Mouse (Mus musculus) layer of hippocampus, postnatal 14 days (tissue): Measurements from ENCODE around the gene Kcnk15. TPM values are rescaled to one million over a fixed set of nuclear protein-coding genes. Genes with fewer than 3 reads are reported as not detected.
A peak's percentile ranks its signal among the peaks of the same experiment; 100 is the strongest.

Experiments used
- DNase-seq, 2 experiments: peaks; one replicate each; pipeline ENCODE4 v3.0.0; 2021 to 2022; ENCODE audit warnings: low spot score in 2 of 2, mixed read lengths in 1 of 2
- long read RNA-seq, 2 experiments: library from polyadenylated mRNA; stranded (forward); transcript quantifications; one replicate each; pipeline ENCODE4 v2.0.0; 2021
- total RNA-seq, 2 experiments: library from RNA; stranded (reverse); gene quantifications; 2 replicates each; pipeline ENCODE4 v1.2.3; 2021

Kcnk15 gene
- total RNA-seq, result under 1 TPM in 1 of 2 experiments, not detected in 1; 0.23 TPM
- long read RNA-seq, experiment 1, partial matches to known transcripts, result 0 of 1 reads
- long read RNA-seq, experiment 1, other reads (novel, unspliced or antisense), result 0 of 1 reads
- long read RNA-seq, experiment 2, result 0 reads

DNA sequence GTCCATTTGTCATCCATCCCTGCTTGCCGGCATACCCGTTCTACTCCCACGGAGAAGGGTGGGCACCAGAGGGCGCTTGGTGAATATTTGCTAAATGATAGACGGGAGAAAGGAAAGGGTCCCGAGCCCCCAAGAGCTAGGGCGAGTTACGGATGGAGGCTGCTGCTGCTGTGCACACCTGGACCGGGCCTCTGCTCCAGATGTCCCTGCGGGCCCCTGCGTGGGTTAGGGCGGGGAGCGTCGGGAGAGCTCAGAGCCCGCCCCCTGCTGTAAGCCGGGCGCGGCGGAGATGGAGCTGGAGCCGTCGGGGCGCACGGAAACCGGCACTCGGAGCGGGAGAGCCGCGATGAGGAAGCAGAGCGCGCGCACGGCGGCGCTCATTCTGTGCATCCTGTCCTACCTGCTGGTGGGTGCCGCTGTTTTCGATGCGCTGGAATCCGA, at the start of gene Kcnk15:
Gene Kcnk15 (plus strand): TSS at position 191 of the 441 bp plus-strand sequence.
- no peak for DNase-seq

DNA sequence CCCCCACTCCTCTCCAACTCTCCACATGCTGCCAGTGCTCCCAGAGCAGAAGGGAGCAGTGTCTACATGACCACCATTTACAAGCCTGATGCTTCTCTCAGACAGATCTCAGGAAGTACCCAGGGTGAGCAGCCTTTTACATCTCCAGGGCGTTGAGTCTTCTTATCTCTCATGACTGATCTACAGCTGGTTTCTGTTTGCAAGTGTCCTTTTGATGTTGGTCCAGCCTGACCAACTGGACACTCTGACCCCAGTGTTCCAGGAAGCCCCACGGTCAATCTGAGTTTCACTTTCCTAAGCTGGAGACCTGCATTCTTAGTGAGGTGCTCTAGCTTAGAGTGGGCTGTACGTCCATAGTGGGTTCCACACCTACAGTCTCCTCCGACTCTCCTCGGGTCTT, 49.6 kb upstream of the Kcnk15 start:
- no peak for DNase-seq

DNA sequence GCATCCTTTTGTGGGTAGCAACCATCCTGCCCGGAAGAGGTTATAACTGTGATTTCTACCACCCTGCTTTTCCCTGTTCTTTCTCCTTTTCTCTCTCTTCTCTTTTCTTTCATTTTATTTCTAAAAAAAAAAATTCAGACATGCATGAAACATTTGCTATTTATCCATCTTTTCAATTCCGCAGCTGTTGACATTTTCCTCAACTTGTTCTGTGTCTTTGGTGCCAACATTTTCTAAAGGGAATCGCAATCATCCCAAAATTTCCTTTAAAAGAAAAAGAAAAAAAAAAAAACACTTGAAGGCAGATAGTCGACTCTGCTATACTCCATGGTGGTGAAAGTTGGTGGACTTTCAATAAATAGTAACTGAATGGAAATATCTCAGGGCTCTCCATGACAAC, 44.3 kb upstream of the Kcnk15 start:
- DNase-seq, result peak in 1 of 2 experiments; percentile 54

DNA sequence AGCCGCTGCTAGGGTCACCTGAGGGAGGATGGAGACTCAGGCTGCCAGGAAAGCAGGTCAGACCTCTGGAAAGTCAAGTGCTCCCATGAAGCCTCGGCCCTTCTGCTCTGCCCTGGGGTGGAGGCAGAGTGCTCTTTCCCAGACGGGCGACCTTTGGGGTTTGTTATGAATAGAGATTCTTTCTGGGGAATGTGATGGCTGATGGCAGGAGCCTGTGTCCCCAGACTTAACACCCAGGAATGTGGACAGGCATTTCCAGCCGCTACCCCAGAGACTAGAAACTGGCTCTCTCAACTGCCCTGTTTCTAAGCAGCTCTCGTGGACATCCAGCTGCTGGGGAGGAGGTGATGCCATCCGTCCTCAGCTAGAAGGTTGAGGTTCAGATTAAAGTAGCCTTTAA, 43.7 kb upstream of the Kcnk15 start:
- no peak for DNase-seq

DNA sequence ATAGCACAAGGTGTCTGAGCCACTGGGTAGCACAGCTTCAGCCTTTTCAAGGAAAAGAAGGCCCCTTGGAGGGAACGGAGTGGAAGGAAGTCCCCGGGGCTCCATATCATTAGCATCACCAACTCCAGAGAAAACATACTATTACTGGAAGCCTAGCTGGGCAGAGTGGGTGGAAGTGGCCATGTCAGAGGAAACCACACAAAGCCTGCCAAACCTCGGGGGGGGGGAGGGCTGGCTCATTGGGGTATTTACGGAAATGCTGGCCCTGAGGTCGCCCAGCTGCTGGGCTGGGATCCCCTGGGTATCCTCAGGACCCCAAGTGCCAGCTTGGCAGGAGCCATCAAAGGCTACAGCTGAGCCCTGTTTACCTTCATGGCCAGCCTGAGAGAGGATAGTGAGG, 40.4 kb upstream of the Kcnk15 start:
- DNase-seq, result no peak

DNA sequence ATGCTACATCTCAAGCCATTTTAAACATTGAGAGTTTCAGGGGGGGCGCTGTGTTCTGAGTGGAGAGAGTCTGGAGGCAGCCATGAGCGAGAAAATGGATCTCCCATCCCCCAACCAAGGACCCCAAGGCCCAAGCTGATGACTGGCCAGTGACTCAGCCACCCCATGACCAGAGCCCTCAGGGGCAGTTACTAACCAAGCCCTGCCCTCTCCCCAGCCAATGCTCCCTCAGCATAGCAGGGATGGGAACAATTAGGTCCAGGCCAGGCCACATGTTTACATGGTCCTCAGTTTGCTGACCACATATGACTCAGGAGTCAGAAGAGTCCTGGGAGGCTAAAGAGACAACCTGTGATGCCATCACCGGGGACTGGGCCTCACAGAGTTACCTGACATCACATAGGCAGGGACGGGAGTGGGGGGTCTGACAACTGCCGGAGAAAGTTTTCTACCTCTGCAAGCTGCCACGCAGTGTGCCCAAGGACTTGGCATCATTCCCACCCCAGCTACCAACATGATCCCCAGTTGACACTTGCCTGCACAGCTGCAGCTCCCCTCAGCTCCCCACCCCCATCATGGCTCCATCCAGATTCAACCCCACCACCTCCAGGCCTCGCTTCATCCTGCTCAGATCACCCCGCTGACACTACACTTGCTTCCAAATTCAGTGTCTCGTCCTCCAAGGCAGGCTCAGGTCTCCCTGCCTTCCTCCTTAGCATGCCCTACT, 38.5 kb upstream of the Kcnk15 start:
- no peak for DNase-seq

DNA sequence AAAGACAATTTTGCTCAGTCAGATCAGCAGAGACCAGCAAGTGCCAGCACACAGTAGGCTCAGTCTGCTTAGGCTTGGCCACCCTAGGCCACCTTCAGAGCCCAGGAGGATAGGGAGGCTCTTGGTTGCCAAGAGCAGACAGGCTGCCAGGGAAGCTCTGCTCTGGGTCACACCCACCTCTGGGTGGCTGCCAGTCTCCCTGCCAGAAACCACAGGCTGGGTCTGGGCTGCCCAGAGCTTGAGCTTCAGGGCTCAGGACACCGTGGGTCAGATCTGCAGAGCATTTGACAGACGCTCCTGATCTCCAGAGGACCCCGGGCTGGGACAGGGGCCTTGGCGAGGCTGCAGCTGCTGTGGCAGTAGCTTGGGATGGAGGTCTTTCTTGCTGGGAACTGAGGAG, 32.8 kb upstream of the Kcnk15 start, which contains the start of gene Ccn5:
Gene Ccn5 (plus strand): TSS at position 255 of the 400 bp plus-strand sequence.
- DNase-seq, result peak in 1 of 2 experiments; percentile 26

DNA sequence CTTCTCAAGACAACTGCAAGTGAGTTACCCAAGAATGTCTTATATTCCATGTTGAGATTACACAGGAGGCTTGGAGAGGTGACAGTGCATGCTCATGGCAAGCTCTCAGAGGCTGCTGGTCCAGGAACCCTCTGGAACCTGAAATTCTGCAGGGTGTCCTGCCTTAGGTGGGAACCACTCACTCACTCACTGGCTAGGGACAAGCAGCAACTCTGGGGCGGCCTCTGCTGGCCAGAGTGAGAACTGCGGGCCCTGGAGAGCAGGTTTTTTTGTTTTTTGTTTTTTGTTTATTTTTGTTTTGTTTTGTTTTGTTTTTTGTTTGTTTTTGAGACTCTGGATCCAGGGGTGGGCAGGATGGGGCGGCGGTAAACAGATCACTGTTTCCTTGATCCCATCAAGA, 30.2 kb upstream of the Kcnk15 start:
- DNase-seq, result peak; percentile 51 to 60

DNA sequence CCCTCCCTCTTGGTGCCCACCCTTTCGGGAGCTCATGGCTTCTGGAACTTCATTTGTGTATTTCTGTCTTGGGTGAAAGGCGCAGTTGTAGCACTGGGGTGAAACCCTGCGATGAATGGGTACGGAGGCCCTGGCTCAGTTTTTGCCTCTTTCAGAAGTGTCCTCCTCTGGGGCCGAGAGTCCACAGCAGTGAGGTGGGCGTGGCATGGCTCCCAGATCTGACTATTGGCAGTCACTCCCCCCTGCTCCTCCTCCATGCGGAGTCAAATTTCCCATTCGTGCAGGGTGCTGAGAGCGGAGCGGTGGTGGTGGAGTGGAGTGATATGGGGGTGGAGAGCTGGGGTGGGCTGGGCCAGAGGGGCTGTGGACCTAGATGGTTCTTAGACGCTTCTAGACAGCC, 29.7 kb upstream of the Kcnk15 start:
- no peak for DNase-seq

DNA sequence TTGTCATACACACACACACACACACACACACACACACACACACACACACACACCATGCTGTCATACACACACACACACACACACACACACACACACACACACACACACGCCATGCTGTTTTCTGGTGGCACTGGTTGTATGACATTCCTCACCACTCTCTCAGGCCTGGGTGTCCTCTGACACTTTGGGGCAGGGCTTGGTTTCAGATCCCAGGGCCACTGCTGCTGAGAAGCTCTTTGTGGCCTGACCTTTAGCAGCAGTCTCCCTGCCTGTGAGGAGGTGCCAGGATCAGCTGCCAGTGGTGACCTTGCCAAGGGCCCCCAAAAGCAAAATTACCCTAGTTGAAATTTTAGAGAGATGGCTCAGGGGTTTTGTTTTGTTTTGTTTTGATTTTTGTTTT, 27.6 kb upstream of the Kcnk15 start:
- DNase-seq, result no peak

DNA sequence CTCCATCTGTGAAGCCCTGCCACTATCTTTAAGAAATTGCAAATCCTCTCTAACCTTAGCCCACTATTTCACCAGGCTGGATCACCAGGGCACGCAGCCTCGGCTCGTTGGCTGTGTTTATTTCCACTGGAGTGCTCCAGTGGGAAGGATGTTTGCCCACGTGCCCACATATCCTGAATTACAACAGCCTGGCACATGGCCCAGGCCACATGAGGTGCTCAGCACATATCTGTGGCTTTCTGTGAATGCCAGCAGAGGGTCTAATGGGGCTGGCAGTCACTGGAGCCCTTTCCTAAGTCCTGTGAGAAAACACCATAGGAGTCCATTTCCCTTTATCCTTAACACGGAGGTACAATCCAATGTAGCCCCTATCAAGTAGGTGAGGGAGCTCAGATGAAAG, 27.0 kb upstream of the Kcnk15 start:
- DNase-seq, result no peak

DNA sequence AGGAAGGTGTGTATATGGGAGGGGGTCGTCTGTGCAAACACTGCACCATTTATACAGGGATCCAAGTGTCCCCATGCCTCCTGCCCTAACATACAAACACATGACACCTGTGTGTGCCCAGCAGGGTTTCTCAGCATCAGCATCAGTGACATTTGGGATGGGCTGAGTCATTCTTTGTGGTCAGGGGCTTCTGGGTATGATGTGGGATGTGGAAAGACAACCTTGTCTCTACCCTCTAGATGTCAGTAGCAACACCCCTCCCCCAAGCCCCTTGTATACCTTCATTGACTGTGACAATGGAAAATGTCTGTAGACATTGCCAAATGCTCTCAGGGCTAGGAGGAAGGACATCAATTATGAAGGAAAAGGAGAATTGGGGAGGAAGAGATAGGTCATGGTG, 22.3 kb upstream of the Kcnk15 start:
- DNase-seq, result no peak

DNA sequence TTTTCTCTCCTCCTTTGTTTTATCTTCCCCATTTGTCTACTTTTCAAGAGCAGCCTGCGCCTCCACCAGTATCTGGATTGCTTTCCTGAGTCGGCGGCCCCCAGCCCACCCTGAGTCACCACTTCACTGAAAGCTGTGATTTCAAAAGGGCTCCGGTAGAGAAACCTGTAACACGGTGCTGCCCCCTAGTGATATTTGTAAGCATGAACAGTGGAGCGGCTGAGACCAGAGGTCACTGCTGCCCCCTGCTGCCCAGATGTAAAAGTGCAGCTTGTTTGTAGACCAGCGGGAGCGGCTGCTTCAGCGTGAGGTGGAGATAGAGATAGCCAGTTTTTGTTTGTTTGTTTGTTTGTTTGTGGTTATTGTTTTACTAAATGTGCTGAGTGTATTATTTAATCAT, 15.4 kb upstream of the Kcnk15 start:
- DNase-seq, result peak; percentile 82 to 91

DNA sequence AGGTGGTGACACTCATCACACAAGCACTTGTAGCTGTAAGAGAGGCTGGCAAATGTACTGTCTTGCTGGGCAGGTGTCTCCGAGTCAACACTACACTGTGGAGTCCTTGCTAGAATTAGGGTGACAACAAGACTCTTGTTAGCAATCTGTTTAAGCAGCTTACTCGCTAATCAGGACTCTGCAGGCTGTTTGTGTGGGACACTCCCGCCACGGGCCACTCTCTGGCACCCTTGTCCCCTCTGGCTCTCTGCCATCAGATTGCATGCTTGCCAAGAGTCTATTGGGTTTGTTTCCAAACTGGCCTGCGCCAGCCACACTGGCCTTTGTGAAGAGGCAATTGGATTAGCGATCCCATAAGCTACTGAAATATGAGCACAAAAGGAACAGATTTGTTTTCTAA, 13.9 kb upstream of the Kcnk15 start:
- peak in 1 of 2 experiments; percentile 60 for DNase-seq

DNA sequence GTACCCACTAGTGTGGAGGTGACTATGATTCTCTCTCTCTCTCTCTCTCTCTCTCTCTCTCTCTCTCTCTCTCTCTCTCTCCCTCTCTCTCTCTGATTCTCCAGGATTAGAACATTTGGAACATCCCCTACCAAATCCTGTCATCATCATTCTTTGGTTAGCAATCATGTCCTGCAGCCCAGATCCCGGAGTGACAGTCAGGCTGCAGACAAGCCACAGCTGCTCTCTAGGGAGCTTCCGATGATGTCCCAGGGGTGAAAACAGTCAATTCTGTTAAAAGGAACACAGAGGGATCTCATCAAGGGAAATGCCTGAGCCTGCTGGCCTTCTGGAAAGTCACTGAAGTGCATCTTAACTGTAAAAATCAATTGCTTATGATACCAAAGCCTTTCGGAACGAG, 11.4 kb upstream of the Kcnk15 start:
- no peak for DNase-seq

DNA sequence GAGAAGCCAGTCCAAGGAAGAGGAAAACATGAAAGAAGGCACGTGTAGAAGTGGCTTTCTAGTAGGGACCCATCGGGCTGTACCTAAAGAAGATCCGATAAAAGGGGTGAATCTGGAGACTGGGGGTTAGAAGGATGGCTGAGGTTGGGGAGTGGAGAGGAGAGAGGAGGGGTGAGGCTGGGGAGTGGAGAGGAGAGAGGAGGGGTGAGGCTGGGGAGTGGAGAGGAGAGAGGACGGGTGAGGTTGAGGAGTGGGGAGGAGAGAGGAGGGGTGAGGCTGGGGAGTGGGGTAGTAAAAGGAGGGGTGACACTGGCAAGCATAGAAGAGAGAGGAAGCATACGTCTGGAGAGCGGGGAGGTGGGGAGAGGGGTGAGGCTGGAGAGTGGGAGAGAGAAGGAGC, 3.8 kb downstream of the Kcnk15 start:
- DNase-seq, result no peak

DNA sequence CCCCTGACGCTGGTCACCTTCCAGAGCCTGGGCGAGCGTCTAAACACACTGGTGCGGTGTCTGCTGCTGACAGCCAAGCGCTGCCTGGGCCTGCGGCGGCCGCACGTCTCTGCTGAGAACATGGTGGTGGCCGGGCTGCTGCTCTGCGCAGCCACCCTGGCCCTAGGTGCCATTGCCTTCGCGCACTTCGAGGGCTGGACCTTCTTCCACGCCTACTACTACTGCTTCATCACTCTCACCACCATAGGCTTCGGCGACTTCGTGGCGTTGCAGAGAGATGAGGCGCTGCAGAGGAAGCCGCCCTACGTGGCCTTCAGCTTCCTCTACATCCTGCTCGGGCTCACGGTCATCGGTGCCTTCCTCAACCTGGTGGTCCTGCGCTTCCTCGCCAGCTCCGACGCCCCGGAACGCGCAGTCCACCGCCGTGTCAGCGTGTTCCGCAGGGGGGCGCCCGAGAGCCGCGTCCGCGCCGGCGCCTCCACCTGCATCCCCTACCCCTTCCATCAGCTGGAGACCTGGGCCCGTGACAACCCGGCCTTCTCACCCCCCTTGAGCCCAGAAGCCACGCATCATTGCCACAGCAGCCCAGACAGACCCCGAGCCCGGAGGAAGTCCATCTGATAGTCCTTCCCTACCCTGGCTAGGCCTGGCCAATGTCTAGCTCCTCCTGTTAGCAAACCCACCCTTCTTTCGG, 5.0 kb downstream of the Kcnk15 start:
- DNase-seq, result peak; percentile 35 to 44

DNA sequence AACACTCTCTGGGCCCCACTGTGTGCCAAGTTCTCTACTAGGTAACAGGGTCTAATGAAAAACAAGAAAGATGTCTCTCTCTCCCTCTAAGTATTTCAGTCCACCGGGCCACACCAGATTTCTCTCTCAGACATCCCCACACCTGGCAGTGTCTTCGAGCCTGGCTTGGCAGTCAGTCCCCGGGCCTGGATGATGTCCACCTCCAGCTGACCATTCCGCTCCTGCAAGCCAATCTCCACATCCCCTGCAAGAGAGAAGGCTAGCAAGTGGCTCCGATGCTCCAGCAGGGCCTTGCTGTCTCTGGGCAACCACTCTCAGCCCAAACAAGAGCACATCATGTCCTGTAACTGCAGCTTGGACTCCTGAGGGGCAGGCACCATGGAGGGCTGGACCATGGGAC, 11.9 kb downstream of the Kcnk15 start:
- DNase-seq, result no peak

DNA sequence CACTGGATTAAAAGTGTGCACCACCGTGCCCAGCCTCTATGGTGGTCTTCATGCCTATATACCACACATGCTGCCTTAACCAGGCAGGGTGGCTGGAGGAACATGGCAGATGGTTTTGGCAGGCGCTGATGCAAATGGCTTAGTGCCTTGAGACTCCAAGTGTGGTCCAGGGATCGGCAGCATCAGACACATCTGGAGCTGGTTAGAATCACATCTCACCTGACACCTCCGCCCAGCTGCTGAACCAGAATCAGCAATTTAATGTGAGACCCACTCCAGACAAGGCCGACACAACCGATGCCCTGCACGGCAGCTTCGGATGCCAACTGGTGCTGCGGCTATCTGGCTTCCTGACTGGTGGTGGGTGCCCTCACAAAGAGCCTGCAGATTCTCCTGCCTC, 12.6 kb downstream of the Kcnk15 start:
- no peak for DNase-seq

DNA sequence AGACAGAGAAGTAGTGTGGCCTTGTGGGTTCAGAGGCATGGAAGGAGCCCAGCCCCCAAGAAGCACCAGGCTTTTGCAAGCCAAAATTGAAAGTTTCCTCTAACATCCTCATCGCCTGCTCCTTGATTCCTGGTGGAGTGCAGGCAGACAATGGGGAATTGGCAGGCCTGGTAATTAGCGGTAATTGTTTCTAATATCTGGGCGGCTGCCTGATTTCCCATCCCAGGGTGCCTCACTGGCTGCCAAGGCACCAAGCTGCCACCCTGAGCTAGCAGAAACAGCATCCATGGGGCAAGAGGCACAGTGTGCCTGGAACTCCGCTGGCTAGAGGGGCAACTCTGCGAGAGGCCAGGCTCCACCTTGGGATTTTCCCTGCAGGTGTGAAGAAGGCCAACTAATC, 16.3 kb downstream of the Kcnk15 start:
- DNase-seq, result peak; percentile 50 to 78

DNA sequence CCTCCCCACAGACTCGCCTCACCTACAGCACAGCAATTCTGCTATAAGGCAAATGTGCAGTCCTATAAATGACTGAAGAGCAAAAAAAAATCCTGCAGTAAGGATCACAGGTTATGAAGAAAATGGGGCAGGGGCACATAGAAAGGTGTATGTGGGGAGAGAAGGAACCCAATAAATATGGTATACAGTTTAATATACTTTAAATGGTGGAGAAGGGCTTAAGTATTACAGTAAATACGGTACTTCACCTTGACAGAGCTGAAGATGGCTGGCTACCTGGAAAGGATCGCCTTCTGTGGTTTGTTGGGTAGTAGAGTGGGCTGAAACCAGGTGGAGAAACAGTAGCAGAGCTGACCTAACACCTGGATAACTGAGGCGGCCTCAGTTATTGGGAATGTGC, 17.8 kb downstream of the Kcnk15 start:
- DNase-seq, result no peak

DNA sequence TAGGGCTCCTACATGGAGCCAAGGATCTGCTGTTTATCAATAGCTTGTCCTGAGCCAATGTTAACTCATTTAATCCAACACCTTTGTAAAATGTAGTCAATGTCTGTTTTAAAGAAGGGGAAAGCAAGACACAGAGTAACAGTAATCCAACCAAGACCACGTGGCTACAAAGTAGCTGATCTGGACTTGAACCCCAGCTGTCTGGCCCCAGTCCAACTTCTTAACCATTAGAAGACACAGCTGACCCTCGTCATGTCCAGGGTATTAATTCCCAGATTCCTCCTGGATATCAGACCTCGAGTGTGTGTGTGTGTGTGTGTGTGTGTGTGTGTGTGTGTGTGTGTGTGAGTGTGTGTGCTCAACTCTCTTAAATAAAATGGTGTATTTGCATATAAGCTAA, 18.5 kb downstream of the Kcnk15 start:
- no peak for DNase-seq

DNA sequence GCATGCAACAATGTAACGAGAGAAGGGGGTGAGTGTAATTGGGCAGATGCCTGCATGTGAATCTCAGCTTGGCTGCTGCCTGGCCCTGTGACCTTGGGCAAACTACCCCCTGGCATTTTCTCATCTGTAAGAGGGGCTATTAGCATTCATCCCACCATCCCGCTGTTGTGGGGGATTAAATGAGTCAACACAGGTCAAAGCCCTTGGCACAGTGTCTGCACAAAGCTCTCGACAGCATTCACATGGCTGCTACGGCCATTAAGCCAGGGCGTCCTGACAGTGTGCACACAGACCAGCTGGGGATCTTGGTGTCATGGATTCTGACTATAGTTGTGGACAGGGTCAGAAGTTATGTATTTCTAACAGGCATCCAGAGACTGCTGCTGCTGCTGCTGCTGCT, 21.4 kb downstream of the Kcnk15 start:
- no peak for DNase-seq
